21 mouse cellular contexts compared by ENCODE assay signal in genomic region chr11:61584830-61585229, GRCm38 (mm10). TPM values are rescaled to one million over a fixed set of nuclear protein-coding genes. Genes with fewer than 3 reads are reported as not detected.
A peak's percentile ranks its signal among the peaks of the same experiment; 100 is the strongest.
DNase-seq lines count a peak whose midpoint lies in the region; ATAC-seq lines count a peak whose summit lies in the region.
"Had no signal": no experiment of that assay in that cellular context is flagged by ENCODE, and none has a peak within 500 bp of the region (broad histone marks: within the 10 kb centered on the region; RNA-seq: fewer than 3 reads in every experiment).

No protein-coding gene starts in this region.

- ATAC-seq in embryonic facial prominence, embryonic 15.5 days (ENCODE audit: insufficient number of reproducible peaks, low FRiP score, low TSS enrichment, low read depth), result peak; percentile 57; the same call in 1 of the 2 replicates
- ATAC-seq: forebrain, embryonic 16.5 days; hindbrain, postnatal 0 days; Patski had no signal

- no peaks in the 10 kb centered on the region for H3K27me3 ChIP-seq in embryonic facial prominence, embryonic 15.5 days
- H3K27me3 ChIP-seq: forebrain, embryonic 12.5 days; heart, embryonic 15.5 days; hindbrain, embryonic 13.5 days; Patski had no signal

- WGBS in embryonic facial prominence, embryonic 15.5 days, result 50% methylated on average over 4 of the region's 4 CpGs

- H3K9ac ChIP-seq in embryonic facial prominence, embryonic 15.5 days, result no peak overlapping the region
- H3K9ac ChIP-seq: forebrain, embryonic 12.5 days; heart, embryonic 15.5 days; hindbrain, embryonic 13.5 days had no signal

- H3K9me3 ChIP-seq in embryonic facial prominence, embryonic 15.5 days (replicated peaks), result no peaks in the 10 kb centered on the region
- H3K9me3 ChIP-seq: forebrain, embryonic 12.5 days; heart, embryonic 15.5 days had no signal

- H3K36me3 ChIP-seq in embryonic facial prominence, embryonic 15.5 days, result no peaks in the 10 kb centered on the region
- H3K36me3 ChIP-seq: forebrain, embryonic 12.5 days; heart, embryonic 15.5 days; hindbrain, embryonic 13.5 days had no signal

- DNase-seq in gastrocnemius, adult 18-20 months (ENCODE audit: low spot score), result peak; percentile 34
- no peak for DNase-seq in gastrocnemius, postnatal 10 days
- peak; percentile 14 for DNase-seq in 3134 (ENCODE audit: extremely low read depth, insufficient read length, low spot score)
- peak; percentile 82 for DNase-seq in ES-CJ7 (ENCODE audit: low read depth, low spot score)
- DNase-seq in lung, postnatal 14 days, result no peak
- DNase-seq in thymus, adult 18-20 months, result no peak
- DNase-seq: adrenal gland, adult 8-10 months; adrenal gland, postnatal 36 days; cerebellum, adult 2 months; cerebellum, postnatal 10 days; gastrocnemius, postnatal 36 days; kidney, adult 11 months had no signal

- H3K4me1 ChIP-seq in embryonic facial prominence, embryonic 15.5 days, result 0 out of 2 replicates have a peak, but pooled peaks cover 3% of the 10 kb centered on the region
- H3K4me1 ChIP-seq: forebrain, embryonic 12.5 days; heart, embryonic 15.5 days; hindbrain, embryonic 13.5 days had no signal

- H3K27ac ChIP-seq in embryonic facial prominence, embryonic 15.5 days (replicated peaks), result no peak overlapping the region
- H3K27ac ChIP-seq: forebrain, embryonic 12.5 days; heart, embryonic 15.5 days; hindbrain, embryonic 13.5 days; hindbrain, postnatal 0 days had no signal

- no peak overlapping the region for H3K4me2 ChIP-seq in embryonic facial prominence, embryonic 15.5 days (replicated peaks)
- H3K4me2 ChIP-seq: forebrain, embryonic 12.5 days; heart, embryonic 11.5 days; heart, embryonic 15.5 days; hindbrain, embryonic 13.5 days had no signal

- no peak overlapping the region for H3K4me3 ChIP-seq in embryonic facial prominence, embryonic 15.5 days (replicated peaks)
- H3K4me3 ChIP-seq: forebrain, embryonic 12.5 days; heart, embryonic 15.5 days; hindbrain, embryonic 13.5 days had no signal

RNA-seq across cellular contexts. Expression of gene Epn2, which starts 5.3 kb away (rescaled TPM):
- 10 to 100 TPM; 23.2 to 25.1 TPM for total RNA-seq in gastrocnemius, adult 18-20 months (2021)
- 10 to 100 TPM; 25.0 to 29.2 TPM for total RNA-seq in gastrocnemius, postnatal 10 days (2021)
- 28.6 and 31.0 TPM in 2 replicates for polyA plus RNA-seq in embryonic facial prominence, embryonic 15.5 days (2015; fragmentation: Nextera tagmentation; extraction: Ambion mirVana)
- total RNA-seq: hematopoietic stem cell, adult 5-6 weeks had no signal

Comparison
In these comparisons a context has a peak if more than half of its experiments do, and no peak if none do; other contexts are left out.
1. DNase-seq: peak in gastrocnemius, adult 18-20 months (single experiment), 3134 (single experiment) and ES-CJ7 (single experiment); none in gastrocnemius, postnatal 10 days (single experiment), lung, postnatal 14 days (single experiment) and thymus, adult 18-20 months (0 of 2).